Mouse (Mus musculus) heart, embryonic 12.5 days (tissue): ENCODE measurements around the gene Denr. TPM values are rescaled to one million over a fixed set of nuclear protein-coding genes. Genes with fewer than 3 reads are reported as not detected.

Experiments
- ATAC-seq: fragments of 200-750 bp; cut with Nextera tagmentation; 2 replicates; pipeline ENCODE4 v1.8.0; 2017; ENCODE audit warnings: moderate TSS enrichment, moderate library complexity; ENCODE audit not compliant: insufficient number of reproducible peaks, low FRiP score
- H3K27ac ChIP-seq: fragments of 300-500 bp; sonication (generic); 2 replicates; pipeline ENCODE4 v1.5.1; 2016; ENCODE audit warnings: mild to moderate bottlenecking, moderate library complexity; ENCODE audit not compliant: poor library complexity, severe bottlenecking
- H3K27me3 ChIP-seq: fragments of 300-500 bp; sonication (generic); replicated peaks from 2 replicates; pipeline ENCODE4 v1.6.1; 2016; ENCODE audit warnings: mild to moderate bottlenecking, moderate library complexity
- H3K36me3 ChIP-seq: fragments of 300-500 bp; sonication (generic); 2 replicates; pipeline ENCODE4 v1.6.1; 2016; ENCODE audit warnings: mild to moderate bottlenecking, moderate library complexity
- H3K4me1 ChIP-seq: fragments of 300-500 bp; sonication (generic); replicated peaks from 2 replicates; pipeline ENCODE4 v1.6.1; 2016; ENCODE audit warnings: mild to moderate bottlenecking
- H3K4me2 ChIP-seq: fragments of 300-500 bp; sonication (generic); 2 replicates; pipeline ENCODE4 v1.6.1; 2016; ENCODE audit warnings: mild to moderate bottlenecking, moderate library complexity
- H3K4me3 ChIP-seq: fragments of 300-500 bp; sonication (generic); 2 replicates; pipeline ENCODE4 v1.5.1; 2016; ENCODE audit warnings: mild to moderate bottlenecking
- H3K9ac ChIP-seq: fragments of 300-500 bp; sonication (generic); 2 replicates; pipeline ENCODE4 v1.6.1; 2016; ENCODE audit warnings: mild to moderate bottlenecking, moderate library complexity
- H3K9me3 ChIP-seq: fragments of 300-500 bp; sonication (generic); replicated peaks from 2 replicates; pipeline ENCODE4 v1.6.1; 2016; ENCODE audit warnings: mild to moderate bottlenecking, moderate library complexity
- WGBS: fragments of 180-500 bp; shearing (Covaris S2); methylation state at CpG from one replicate; pipeline ENCODE4 v1.1.7; 2016; 5-methylcytosine and 5-hydroxymethylcytosine counted together
- polyA plus RNA-seq: library from polyadenylated mRNA; unstranded; fragments of >200 nt; fragmentation: Nextera tagmentation; extraction: Ambion mirVana; gene quantifications from 2 replicates; pipeline ENCODE4 v1.2.1, GENCODE M21; 2016

The Denr gene
- polyA plus RNA-seq, 1 experiment from 2014 or later, result 109 TPM

- H3K9me3 ChIP-seq, result no peaks in the 10 kb centered on the region
- H3K36me3 ChIP-seq, result no peaks in the 10 kb centered on the region
- ATAC-seq, result no peak
- no peak overlapping the region for H3K9ac ChIP-seq
- 63% methylated on average over 4 of the region's 4 CpGs for WGBS
- no peaks in the 10 kb centered on the region for H3K4me1 ChIP-seq
- no peak overlapping the region for H3K4me3 ChIP-seq
- no peak overlapping the region for H3K4me2 ChIP-seq
- no peaks in the 10 kb centered on the region for H3K27me3 ChIP-seq
- H3K27ac ChIP-seq, result no peak overlapping the region
These were observed 39.6 kb downstream of the Denr start for GRCm38 (mm10) chr5:123946546-123946945.

- no peaks in the 10 kb centered on the region for H3K4me1 ChIP-seq
- H3K4me2 ChIP-seq, result no peak overlapping the region
- no peaks in the 10 kb centered on the region for H3K27me3 ChIP-seq
- no peaks in the 10 kb centered on the region for H3K36me3 ChIP-seq
- 48% methylated on average over 7 of the region's 7 CpGs for WGBS
- no peak overlapping the region for H3K27ac ChIP-seq
- no peaks in the 10 kb centered on the region for H3K9me3 ChIP-seq
- ATAC-seq, result no peak
- no peak overlapping the region for H3K9ac ChIP-seq
- no peak overlapping the region for H3K4me3 ChIP-seq
These were observed 40.2 kb downstream of the Denr start for GRCm38 (mm10) chr5:123947041-123947761.

- Histone ChIP-seq H3K36me3 (no peaks in the 10 kb centered on the region), H3K9me3 (no peaks in the 10 kb centered on the region), H3K27me3 (no peaks in the 10 kb centered on the region), H3K4me2 (no peak overlapping the region), H3K9ac (no peak overlapping the region), H3K4me3 (no peak overlapping the region), H3K4me1 (peaks cover 10% of the 10 kb centered on the region), H3K27ac (no peak overlapping the region)
- 57% methylated on average over 5 of the region's 5 CpGs for WGBS
- ATAC-seq, result no peak
These were observed 45.5 kb downstream of the Denr start for GRCm38 (mm10) chr5:123952365-123953045.

- no peak overlapping the region for H3K9ac ChIP-seq
- no peaks in the 10 kb centered on the region for H3K9me3 ChIP-seq
- H3K36me3 ChIP-seq, result no peaks in the 10 kb centered on the region
- no peaks in the 10 kb centered on the region for H3K27me3 ChIP-seq
- no peak overlapping the region for H3K4me2 ChIP-seq
- no peak overlapping the region for H3K4me3 ChIP-seq
- ATAC-seq, result no peak
- no peak overlapping the region for H3K27ac ChIP-seq
- 85% methylated on average over 8 of the region's 8 CpGs for whole genome bisulfite sequencing
- peaks cover 10% of the 10 kb centered on the region for H3K4me1 ChIP-seq
These were observed 50.2 kb downstream of the Denr start for GRCm38 (mm10) chr5:123957213-123957612.

GRCm38 (mm10) chr5:123959018-123959417, 52.0 kb downstream of the Denr start:
- Histone ChIP-seq H3K9ac (no peak overlapping the region), H3K4me3 (no peak overlapping the region), H3K36me3 (no peaks in the 10 kb centered on the region), H3K4me2 (no peak overlapping the region), H3K4me1 (peaks cover 10% of the 10 kb centered on the region), H3K9me3 (no peaks in the 10 kb centered on the region), H3K27ac (no peak overlapping the region), H3K27me3 (no peaks in the 10 kb centered on the region)
- ATAC-seq, result no peak
- WGBS, result 75% methylated on average over 3 of the region's 3 CpGs

- no peak overlapping the region for H3K27ac ChIP-seq
- ATAC-seq, result no peak
- no peak overlapping the region for H3K9ac ChIP-seq
- WGBS, result 76% methylated on average over 8 of the region's 8 CpGs
- no peaks in the 10 kb centered on the region for H3K9me3 ChIP-seq
- no peak overlapping the region for H3K4me2 ChIP-seq
- H3K4me3 ChIP-seq, result no peak overlapping the region
- no peaks in the 10 kb centered on the region for H3K36me3 ChIP-seq
- H3K27me3 ChIP-seq, result no peaks in the 10 kb centered on the region
- peaks cover 10% of the 10 kb centered on the region for H3K4me1 ChIP-seq
These were observed 53.2 kb downstream of the Denr start for GRCm38 (mm10) chr5:123960129-123960528.

DNA sequence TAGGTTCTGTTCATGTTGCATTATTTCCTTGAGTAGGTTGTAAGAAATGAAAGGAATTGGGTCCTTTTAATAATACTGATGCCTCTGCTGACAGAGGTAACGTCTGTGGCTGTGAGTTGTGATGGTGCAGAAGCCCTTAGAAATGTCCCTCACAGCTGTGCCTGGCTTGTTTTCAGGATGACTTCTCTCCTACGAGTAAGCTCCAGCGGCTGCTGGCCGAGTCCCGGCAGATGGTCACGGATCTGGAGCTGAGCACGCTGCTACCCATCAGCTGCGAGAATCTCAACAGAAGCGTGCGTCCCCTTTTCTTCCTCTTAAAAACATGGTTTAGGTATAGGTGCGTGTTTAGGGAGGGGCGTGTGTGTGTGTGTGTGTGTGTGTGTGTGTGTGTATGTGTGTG, 54.1 kb downstream of the Denr start:
- 79% methylated on average over 12 of the region's 12 CpGs for WGBS
- no peaks in the 10 kb centered on the region for H3K27me3 ChIP-seq
- no peak overlapping the region for H3K9ac ChIP-seq

DNA sequence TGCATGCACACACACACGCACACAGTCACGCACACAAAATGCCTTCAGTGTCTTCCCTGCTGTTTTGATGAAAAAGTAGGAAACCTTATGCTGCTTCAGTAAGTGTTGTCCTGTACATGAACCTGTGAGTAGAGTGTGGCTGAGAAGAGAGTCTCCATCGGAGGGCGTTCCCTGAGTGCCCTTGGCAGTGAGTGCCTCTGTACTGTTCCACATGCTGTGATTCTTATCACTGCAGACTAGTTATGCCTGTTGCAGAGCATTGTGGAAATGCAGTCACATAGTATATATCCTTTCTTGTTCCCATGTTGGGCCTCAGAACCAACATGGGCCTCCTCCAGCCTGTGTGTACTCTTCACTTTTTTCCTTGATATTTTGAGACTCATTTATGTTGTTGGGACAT, 57.2 kb downstream of the Denr start:
- no peak for ATAC-seq
- H3K9me3 ChIP-seq, result no peaks in the 10 kb centered on the region
- no peak overlapping the region for H3K4me2 ChIP-seq
- H3K27me3 ChIP-seq, result no peaks in the 10 kb centered on the region
- H3K4me3 ChIP-seq, result no peak overlapping the region
- WGBS, result 77% methylated on average over 4 of the region's 4 CpGs
- no peak overlapping the region for H3K27ac ChIP-seq
- H3K36me3 ChIP-seq, result no peaks in the 10 kb centered on the region
- peaks cover 6% of the 10 kb centered on the region; the same call in 1 of the 2 replicates for H3K4me1 ChIP-seq
- no peak overlapping the region for H3K9ac ChIP-seq

More for the DNA sequence above, 54.1 kb downstream of the Denr start:
- Histone ChIP-seq H3K27ac (no peak overlapping the region), H3K36me3 (no peaks in the 10 kb centered on the region), H3K4me1 (peaks cover 6% of the 10 kb centered on the region; the same call in 1 of the 2 replicates), H3K4me3 (no peak overlapping the region), H3K9me3 (no peaks in the 10 kb centered on the region), H3K4me2 (no peak overlapping the region)
- ATAC-seq, result no peak

- Histone ChIP-seq H3K27me3 (0 out of 2 replicates have a peak, but pooled peaks cover 3% of the 10 kb centered on the region), H3K4me1 (peaks cover 6% of the 10 kb centered on the region; the same call in 1 of the 2 replicates), H3K36me3 (no peaks in the 10 kb centered on the region), H3K9me3 (no peaks in the 10 kb centered on the region), H3K4me2 (no peak overlapping the region), H3K4me3 (no peak overlapping the region), H3K27ac (no peak overlapping the region), H3K9ac (no peak overlapping the region)
- WGBS, result 93% methylated on average over 2 of the region's 2 CpGs
- ATAC-seq, result no peak
These were observed 59.8 kb downstream of the Denr start for GRCm38 (mm10) chr5:123966759-123967158.

GRCm38 (mm10) chr5:123968468-123968867, 61.5 kb downstream of the Denr start:
- Histone ChIP-seq H3K27me3 (peaks cover 3% of the 10 kb centered on the region; the same call in 1 of the 2 replicates), H3K4me3 (no peak overlapping the region), H3K4me1 (peaks cover 9% of the 10 kb centered on the region; the same call in 1 of the 2 replicates), H3K27ac (no peak overlapping the region), H3K36me3 (no peaks in the 10 kb centered on the region), H3K9ac (no peak overlapping the region), H3K9me3 (no peaks in the 10 kb centered on the region), H3K4me2 (no peak overlapping the region)
- ATAC-seq, result no peak
- WGBS, result 65% methylated on average over 5 of the region's 5 CpGs

GRCm38 (mm10) chr5:123969216-123969615, 62.2 kb downstream of the Denr start:
- no peak overlapping the region for H3K9ac ChIP-seq
- ATAC-seq, result no peak
- H3K36me3 ChIP-seq, result no peaks in the 10 kb centered on the region
- 84% methylated on average over 8 of the region's 8 CpGs for WGBS
- no peak overlapping the region for H3K4me3 ChIP-seq
- peaks cover 10% of the 10 kb centered on the region; the same call in 1 of the 2 replicates for H3K4me1 ChIP-seq
- no peak overlapping the region for H3K4me2 ChIP-seq
- no peak overlapping the region for H3K27ac ChIP-seq
- no peaks in the 10 kb centered on the region for H3K9me3 ChIP-seq
- peaks cover 3% of the 10 kb centered on the region; the same call in 1 of the 2 replicates for H3K27me3 ChIP-seq
